Mouse (Mus musculus) cerebellum, postnatal 25 days (tissue): ENCODE measurements around the gene Tvp23b.

Source experiments
- DNase-seq, 2 experiments: peaks; one replicate each; pipeline ENCODE4 v3.0.0; 2021; ENCODE audit warnings: mixed read lengths in 2 of 2

Gene Tvp23b

GRCm38 (mm10) chr11:62945514-62945913 lies 66.3 kb downstream of the Tvp23b start:
- DNase-seq = no peak

GRCm38 (mm10) chr11:62949548-62949947 lies 70.3 kb downstream of the Tvp23b start:
- DNase-seq = no peak

GRCm38 (mm10) chr11:62951012-62951411 lies 71.8 kb downstream of the Tvp23b start, which contains the start of gene Cdrt4:
Gene Cdrt4 (plus strand): TSS chr11:62951193.
- DNase-seq = no peak

- DNase-seq = no peak
These were observed 75.5 kb downstream of the Tvp23b start for GRCm38 (mm10) chr11:62954766-62955165.

- no peak for DNase-seq
These were observed 75.9 kb downstream of the Tvp23b start for GRCm38 (mm10) chr11:62955186-62955585.

GRCm38 (mm10) chr11:62955776-62956175 lies 76.5 kb downstream of the Tvp23b start:
- DNase-seq = no peak

GRCm38 (mm10) chr11:62957626-62958180 lies 78.4 kb downstream of the Tvp23b start:
- DNase-seq = no peak

GRCm38 (mm10) chr11:62963292-62963691 lies 84.0 kb downstream of the Tvp23b start:
- DNase-seq = no peak

GRCm38 (mm10) chr11:62966424-62966764 lies 87.1 kb downstream of the Tvp23b start:
- no peak for DNase-seq
